Mouse (Mus musculus): ENCODE measurements around the gene Hoxb9.

DNA sequence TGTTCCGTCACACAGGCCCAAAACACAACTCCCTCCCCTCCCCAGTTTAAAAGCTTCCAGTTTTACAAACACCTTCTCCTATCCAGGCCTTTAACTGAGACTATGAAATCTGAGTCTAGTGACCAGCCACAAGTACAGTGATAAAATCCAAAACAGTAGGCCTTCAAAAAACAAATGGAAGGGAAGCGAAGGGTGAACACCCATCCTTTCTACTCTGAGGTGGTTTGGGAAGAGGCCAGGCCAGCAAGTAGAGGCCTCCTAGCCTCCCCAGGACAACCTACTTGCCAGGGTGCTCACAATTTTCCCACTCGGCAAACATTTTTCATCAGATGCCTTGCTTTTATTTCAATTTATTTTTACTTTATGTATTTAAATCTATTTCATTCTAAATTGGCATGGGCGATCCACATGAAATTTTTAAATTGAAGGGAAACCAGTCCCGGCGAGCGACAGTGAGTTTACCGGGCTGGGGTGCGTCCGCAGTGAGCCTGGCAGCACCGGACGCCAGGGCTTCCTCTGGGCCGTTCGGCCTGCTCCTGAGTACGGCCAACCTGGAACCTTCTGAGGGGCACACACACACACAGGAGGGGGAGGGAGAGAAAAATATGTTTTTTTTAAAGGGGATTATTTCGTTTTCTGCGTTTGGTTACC is 19.6 kb downstream of the Hoxb9 start:
- no peak for TF ChIP-seq CTCF (IDR thresholded peaks at IDR 0.05; ENCODE audit: extremely low read depth, insufficient read length, insufficient replicate concordance, low read depth, low read length)
- no peak for TF ChIP-seq POLR2A (IDR thresholded peaks at IDR 0.05; ENCODE audit: low read depth, low read length)
